Mouse (Mus musculus): ENCODE measurements at regions not wholly inside any gene's neighbourhood (a gene's known extent, or its start where the extent isn't known, plus 50 kb on each side); places are given as distances from the start of the nearest gene placed in this dataset. TPM values are rescaled to one million over a fixed set of nuclear protein-coding genes. Genes with fewer than 3 reads are reported as not detected.

DNA sequence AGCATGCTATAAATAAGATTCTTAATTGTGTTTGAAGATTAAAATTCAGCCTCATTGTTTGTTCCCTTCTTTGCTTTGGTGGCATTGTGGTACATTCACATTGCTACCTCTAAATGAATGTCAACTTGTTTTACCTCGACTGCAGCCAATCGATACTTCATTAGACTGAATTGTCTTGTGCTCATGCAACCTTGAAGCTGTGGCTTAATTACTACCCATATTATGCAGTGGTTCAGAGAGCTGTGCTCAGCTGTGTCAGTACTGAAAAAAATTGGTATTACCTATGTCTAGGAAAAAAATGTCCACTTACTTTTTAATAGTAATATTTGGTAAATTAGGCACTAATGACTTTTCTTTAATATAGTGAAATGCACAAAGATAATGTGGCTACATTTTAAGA is 1523.6 kb upstream of the Gm8797 start:
- Histone ChIP-seq H3K27me3 (no peaks in the 10 kb centered on the region), H3K4me2 (no peak overlapping the region), H3K4me3 (replicated peaks) (no peak overlapping the region), H3K36me3 (no peaks in the 10 kb centered on the region), H3K9me3 (replicated peaks) (no peaks in the 10 kb centered on the region), H3K27ac (no peak overlapping the region), H3K4me1 (no peaks in the 10 kb centered on the region), H3K9ac (no peak overlapping the region)
- 80% methylated on average over 2 of the region's 2 CpGs for WGBS
- ATAC-seq (replicated peaks; ENCODE audit: low FRiP score) = no peak

DNA sequence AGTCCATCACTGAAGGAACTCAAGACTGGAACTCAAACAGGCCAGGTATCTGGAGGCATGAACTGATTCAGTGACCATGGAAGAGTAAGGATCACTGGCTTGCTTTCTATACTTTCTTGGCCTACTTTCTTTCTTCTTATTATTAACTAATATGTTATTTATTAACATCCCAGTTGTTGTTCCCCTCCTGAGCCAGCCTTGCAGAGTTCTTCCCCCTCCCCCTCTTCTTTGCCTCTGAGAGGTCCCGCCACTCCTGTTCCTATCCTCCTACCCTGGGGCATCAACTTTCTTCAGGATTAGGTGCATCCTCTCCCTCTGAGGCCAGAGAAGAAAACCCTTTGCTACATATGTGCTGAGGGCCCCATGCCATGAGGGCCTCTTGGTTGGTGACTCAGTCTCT is 1479.2 kb upstream of the Gm8797 start:
- Histone ChIP-seq H3K27ac (no peak overlapping the region), H3K4me3 (replicated peaks) (no peak overlapping the region), H3K9ac (no peak overlapping the region), H3K9me3 (replicated peaks) (no peaks in the 10 kb centered on the region), H3K4me2 (no peak overlapping the region), H3K36me3 (no peaks in the 10 kb centered on the region), H3K27me3 (no peaks in the 10 kb centered on the region), H3K4me1 (no peaks in the 10 kb centered on the region)
- WGBS = 57% methylated on average over 1 of the region's 1 CpGs
- peak; percentile 69; the same call in 1 of the 2 replicates for ATAC-seq (replicated peaks; ENCODE audit: low FRiP score)

GRCm38 (mm10) chr3:4274607-4275006 is 1476.0 kb upstream of the Gm8797 start:
- 68% methylated on average over 1 of the region's 1 CpGs for WGBS
- Histone ChIP-seq H3K27me3 (no peaks in the 10 kb centered on the region), H3K9me3 (replicated peaks) (no peaks in the 10 kb centered on the region), H3K9ac (no peak overlapping the region), H3K36me3 (no peaks in the 10 kb centered on the region), H3K4me2 (no peak overlapping the region), H3K4me3 (replicated peaks) (no peak overlapping the region), H3K4me1 (no peaks in the 10 kb centered on the region), H3K27ac (no peak overlapping the region)
- no peak for ATAC-seq (replicated peaks; ENCODE audit: low FRiP score)

DNA sequence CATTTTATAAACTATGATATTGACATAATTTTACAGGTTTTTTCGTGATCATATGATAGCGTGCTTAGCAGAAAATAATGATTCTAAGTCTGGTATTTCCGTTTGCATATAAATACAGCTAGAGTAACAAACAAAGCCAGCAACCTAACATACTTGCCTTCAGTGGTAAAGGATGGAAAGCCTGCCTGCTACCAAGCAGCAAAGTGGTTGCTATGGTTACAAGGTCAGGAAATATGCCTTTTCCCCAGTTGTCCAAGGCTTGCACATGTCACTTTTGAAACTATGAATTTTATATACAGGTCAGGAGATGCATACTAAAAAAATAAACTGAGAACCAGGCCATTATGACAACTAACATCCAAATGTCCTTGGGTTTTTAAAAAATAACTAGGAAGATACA is 1472.6 kb upstream of the Gm8797 start:
- no peak overlapping the region for H3K9ac ChIP-seq
- no peaks in the 10 kb centered on the region for H3K27me3 ChIP-seq
- WGBS = 68% methylated on average over 3 of the region's 3 CpGs
- H3K4me3 ChIP-seq (replicated peaks) = no peak overlapping the region
- no peaks in the 10 kb centered on the region for H3K4me1 ChIP-seq
- H3K36me3 ChIP-seq = no peaks in the 10 kb centered on the region
- H3K9me3 ChIP-seq (replicated peaks) = no peaks in the 10 kb centered on the region
- H3K4me2 ChIP-seq = no peak overlapping the region
- no peak for ATAC-seq (replicated peaks; ENCODE audit: low FRiP score)
- H3K27ac ChIP-seq = no peak overlapping the region

GRCm38 (mm10) chr3:4280366-4281020 is 1470.1 kb upstream of the Gm8797 start:
- ATAC-seq (replicated peaks; ENCODE audit: low FRiP score) = no peak

GRCm38 (mm10) chr3:4281092-4281491 is 1469.5 kb upstream of the Gm8797 start:
- Histone ChIP-seq H3K4me1 (no peaks in the 10 kb centered on the region), H3K9me3 (replicated peaks) (no peaks in the 10 kb centered on the region), H3K9ac (no peak overlapping the region), H3K27ac (no peak overlapping the region), H3K4me2 (no peak overlapping the region), H3K36me3 (no peaks in the 10 kb centered on the region), H3K4me3 (replicated peaks) (no peak overlapping the region), H3K27me3 (no peaks in the 10 kb centered on the region)
- 46% methylated on average over 1 of the region's 1 CpGs for WGBS
- ATAC-seq (replicated peaks; ENCODE audit: low FRiP score) = no peak

More at GRCm38 (mm10) chr3:4280366-4281020, 1470.1 kb upstream of the Gm8797 start:
- H3K4me3 ChIP-seq (replicated peaks) = no peak overlapping the region
- 61% methylated on average over 6 of the region's 6 CpGs for WGBS
- H3K9me3 ChIP-seq (replicated peaks) = no peaks in the 10 kb centered on the region
- H3K4me2 ChIP-seq = no peak overlapping the region
- H3K4me1 ChIP-seq = no peaks in the 10 kb centered on the region
- H3K27me3 ChIP-seq = no peaks in the 10 kb centered on the region
- H3K27ac ChIP-seq = no peak overlapping the region
- H3K9ac ChIP-seq = no peak overlapping the region
- no peaks in the 10 kb centered on the region for H3K36me3 ChIP-seq

GRCm38 (mm10) chr3:4287141-4287540 is 1463.5 kb upstream of the Gm8797 start:
- Histone ChIP-seq H3K4me1 (no peaks in the 10 kb centered on the region), H3K4me3 (replicated peaks) (no peak overlapping the region), H3K9me3 (replicated peaks) (no peaks in the 10 kb centered on the region), H3K27me3 (no peaks in the 10 kb centered on the region), H3K27ac (no peak overlapping the region), H3K36me3 (no peaks in the 10 kb centered on the region), H3K4me2 (no peak overlapping the region), H3K9ac (no peak overlapping the region)
- WGBS = 86% methylated on average over 1 of the region's 1 CpGs
- ATAC-seq (replicated peaks; ENCODE audit: low FRiP score) = no peak

DNA sequence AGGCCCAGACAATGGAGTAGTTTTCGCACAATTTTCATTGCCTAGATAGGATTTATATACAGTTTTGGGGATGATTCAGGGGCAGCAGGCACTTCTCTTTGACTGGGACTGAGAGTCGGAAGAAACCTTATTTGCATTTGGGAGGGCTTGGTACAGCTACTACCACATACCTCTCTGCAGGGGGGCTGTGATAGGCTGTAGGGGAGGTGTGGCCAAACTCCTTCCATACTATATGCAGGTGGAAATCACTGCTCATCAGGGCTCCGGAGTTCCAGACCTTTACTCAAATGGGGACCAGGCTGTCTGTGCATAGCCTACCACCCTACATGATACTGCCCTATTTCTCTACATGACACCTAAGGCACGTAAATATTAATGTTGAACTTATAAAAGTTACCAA is 1414.2 kb upstream of the Gm8797 start:
- 80% methylated on average over 4 of the region's 4 CpGs for WGBS

GRCm38 (mm10) chr3:4339153-4339552 is 1411.5 kb upstream of the Gm8797 start:
- no peaks in the 10 kb centered on the region for H3K9me3 ChIP-seq (replicated peaks)
- H3K4me2 ChIP-seq = no peak overlapping the region
- H3K9ac ChIP-seq = no peak overlapping the region
- no peak for ATAC-seq (replicated peaks; ENCODE audit: low FRiP score)
- H3K27ac ChIP-seq = no peak overlapping the region
- no peaks in the 10 kb centered on the region for H3K4me1 ChIP-seq
- no peak overlapping the region for H3K4me3 ChIP-seq (replicated peaks)
- H3K27me3 ChIP-seq = no peaks in the 10 kb centered on the region
- no peaks in the 10 kb centered on the region for H3K36me3 ChIP-seq
- 87% methylated on average over 1 of the region's 1 CpGs for WGBS

More for the DNA sequence above, 1414.2 kb upstream of the Gm8797 start:
- H3K27ac ChIP-seq = no peak overlapping the region
- ATAC-seq (replicated peaks; ENCODE audit: low FRiP score) = no peak
- no peaks in the 10 kb centered on the region for H3K4me1 ChIP-seq
- H3K9me3 ChIP-seq (replicated peaks) = no peaks in the 10 kb centered on the region
- no peaks in the 10 kb centered on the region for H3K36me3 ChIP-seq
- H3K9ac ChIP-seq = no peak overlapping the region
- H3K4me3 ChIP-seq (replicated peaks) = no peak overlapping the region
- no peak overlapping the region for H3K4me2 ChIP-seq
- no peaks in the 10 kb centered on the region for H3K27me3 ChIP-seq

Small RNAs in the stretch of these regions (microRNA-seq; reads per million reads assigned to microRNA genes)
- gene Gm23976 = not detected
